Mouse (Mus musculus): ENCODE results near the gene Sav1.

Sav1 gene

DNA sequence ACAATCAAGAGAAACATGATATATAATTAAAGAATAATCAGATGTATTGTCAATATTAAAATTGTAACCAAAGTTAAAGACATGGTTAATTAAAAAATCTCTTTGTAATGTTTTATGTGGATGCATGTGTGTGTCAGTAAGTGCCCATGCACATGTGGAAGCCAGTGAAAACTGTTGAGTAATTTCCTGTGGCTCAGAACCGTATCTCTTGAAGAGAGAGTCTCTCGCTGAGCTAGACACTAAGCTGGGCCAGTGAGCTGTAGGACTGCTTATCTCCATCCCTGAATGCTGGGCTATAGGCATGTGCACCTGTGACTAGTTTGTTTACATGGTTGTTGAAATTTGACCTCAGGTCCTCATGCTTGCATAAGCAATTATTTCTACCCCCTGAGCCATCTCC lies 29.4 kb downstream of the Sav1 start:
- no peak for DNase-seq (ENCODE audit: low spot score)

DNA sequence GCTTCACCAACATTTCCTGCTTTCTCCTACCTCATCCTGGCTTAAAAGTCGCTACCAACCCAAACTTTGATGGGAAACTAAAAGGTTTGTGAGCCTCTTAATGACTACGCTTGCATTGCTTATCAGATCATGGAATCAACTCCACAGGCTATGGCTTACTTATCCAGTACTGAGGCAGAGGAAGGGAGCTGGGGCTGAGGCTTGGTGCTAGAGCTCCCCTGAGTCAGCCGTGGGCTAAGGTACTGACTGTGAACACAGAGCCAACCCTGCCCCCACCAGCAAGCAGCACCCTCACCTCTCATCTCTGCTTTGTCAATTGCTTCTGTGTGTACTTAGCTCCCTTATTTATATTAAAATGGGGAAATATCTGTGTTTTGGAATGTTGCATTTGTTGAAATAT lies 39.3 kb downstream of the Sav1 start:
- DNase-seq (ENCODE audit: low spot score) = no peak

DNA sequence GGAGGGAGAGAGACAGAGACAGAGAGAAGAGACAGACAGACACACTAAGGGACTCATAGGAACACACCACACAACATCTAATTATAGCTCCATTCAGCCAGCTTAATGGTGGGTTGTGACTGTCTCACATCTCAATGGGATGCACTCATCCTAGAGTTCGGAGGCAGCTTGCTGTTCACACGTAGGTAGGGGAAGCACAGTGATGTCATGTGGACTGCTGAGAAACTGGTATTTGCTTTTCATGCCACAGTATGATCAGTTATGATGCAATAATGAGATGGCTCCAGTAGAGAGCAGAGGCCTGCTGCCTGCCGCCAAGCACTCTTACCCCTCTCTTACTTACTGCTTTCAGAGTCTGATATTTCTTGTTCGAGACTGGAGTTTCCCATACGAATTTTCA lies 40.9 kb downstream of the Sav1 start:
- no peak for DNase-seq (ENCODE audit: low spot score)

DNA sequence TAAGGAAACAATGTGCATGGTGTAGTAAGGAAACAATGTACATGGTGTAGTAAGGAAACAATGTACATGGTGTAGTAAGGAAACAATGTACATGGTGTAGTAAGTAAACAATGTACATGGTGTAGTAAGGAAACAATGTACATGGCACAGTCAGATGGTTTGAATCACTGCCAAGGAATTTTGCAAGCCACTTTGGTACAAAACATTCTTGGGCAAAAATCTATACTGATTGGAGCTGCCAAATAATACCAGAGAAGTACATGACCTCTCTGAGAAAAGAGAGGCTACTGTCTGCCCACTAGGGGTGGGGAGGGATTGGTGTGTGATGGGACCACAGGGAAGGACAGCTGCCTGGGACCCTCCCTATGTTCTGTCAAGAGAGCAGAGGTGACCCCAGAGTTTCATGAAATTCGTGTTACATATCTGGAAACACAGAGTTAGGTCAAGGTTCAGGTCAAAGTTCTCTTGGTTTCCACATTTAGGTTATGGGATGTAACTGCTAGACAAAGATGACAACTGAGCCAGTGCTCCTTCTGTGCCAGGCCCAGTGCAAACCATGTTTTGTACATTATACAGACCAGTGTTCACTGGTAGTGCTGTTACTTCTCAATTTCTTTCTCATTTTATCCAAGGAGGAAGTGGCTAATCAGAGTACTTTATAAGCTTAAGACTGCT lies 45.0 kb downstream of the Sav1 start:
- DNase-seq (ENCODE audit: low spot score) = no peak

DNA sequence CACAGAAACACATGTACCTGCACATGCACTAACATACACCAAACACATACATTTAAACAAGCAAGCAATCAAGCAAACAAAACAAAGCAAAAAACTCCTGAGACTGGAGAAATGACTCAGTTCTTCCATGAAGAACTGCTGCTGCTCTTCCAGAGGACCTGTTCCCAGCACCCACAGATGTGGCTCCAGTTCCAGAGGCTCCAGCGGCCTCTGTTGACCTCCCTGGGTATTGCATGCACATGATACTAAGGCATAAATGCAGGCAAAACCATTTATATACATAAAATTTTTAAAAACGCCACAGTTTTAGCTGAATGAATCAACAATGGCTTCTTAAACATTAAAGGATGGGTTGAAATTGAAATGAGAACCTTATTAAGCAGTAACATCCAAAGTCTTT lies 47.5 kb downstream of the Sav1 start:
- no peak for DNase-seq (ENCODE audit: low spot score)

DNA sequence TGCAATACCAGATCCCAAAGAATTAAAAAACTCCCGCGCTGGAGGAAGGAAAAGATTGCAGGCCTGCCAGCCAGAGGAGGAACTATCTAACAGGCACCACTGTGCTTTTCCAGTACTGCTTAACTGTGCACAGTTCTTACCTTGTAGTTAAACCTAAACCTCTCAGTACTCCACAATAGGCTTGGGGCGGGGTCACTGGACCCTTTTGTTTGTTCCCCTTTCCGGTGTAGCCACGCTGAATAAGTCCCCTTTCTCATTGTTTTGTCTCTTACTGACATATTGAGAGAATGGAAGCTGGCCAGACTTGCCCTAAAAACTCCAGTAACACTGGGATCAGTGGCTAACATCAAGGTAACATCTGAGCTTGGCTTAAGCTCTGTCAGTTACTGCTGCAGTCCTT lies 49.1 kb downstream of the Sav1 start:
- no peak for DNase-seq (ENCODE audit: low spot score)

DNA sequence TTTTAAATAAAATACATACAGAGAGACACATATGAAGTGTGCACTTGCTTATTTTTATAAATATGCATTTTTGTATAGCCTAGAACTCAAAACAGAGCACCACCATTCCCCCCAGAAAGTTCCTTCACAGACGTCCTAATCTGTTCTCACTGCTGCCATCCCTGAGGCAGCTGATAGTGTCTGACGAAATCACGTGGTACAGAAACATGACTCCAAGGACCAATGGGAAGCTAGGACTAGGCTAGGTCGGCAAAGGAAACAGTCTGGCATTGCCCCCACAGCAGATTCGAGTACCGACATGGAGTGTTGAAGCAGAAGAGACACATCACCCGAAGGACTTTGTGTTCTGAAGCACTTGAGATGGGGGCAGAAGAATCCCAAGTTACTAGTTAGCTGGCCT lies 60.1 kb downstream of the Sav1 start:
- no peak for DNase-seq (ENCODE audit: low spot score)

DNA sequence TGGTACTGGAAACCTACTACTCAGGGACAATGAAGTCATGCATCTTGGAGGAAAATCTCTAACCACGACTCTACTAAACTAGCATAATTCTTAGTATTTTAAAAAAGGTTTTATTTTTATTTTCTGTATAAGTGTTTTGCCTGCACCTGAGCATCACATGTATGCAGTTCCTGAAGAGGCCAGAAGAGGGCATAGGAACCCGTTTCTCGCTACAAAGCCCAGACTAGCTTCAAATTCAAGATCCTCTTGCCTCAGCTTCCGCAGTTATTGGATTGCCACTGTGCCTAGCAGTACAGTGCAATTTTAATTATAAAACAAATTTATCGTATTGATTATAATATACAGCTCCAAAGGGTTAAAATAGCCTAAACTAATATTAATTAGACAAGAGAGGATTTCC lies 62.8 kb downstream of the Sav1 start:
- DNase-seq (ENCODE audit: low spot score) = no peak

DNA sequence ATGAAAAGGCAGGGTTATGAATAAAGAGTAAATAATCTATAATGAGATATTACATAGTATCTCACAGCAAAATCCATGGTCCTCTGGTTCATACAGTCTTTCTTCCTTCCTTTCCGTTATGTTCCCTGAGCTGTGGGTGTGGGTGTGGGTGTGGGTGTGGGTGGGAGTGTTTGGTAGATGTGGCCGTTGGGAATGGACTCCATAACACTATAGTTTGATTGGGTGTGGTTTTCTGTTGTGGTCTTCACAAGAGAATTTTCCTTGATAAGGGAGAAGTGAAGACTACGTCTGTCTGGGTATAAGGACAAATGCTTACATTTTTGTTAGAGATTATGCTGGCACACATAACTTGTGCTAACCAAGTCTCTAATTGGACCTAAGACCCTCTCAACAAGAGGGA lies 63.2 kb downstream of the Sav1 start:
- no peak for DNase-seq (ENCODE audit: low spot score)

DNA sequence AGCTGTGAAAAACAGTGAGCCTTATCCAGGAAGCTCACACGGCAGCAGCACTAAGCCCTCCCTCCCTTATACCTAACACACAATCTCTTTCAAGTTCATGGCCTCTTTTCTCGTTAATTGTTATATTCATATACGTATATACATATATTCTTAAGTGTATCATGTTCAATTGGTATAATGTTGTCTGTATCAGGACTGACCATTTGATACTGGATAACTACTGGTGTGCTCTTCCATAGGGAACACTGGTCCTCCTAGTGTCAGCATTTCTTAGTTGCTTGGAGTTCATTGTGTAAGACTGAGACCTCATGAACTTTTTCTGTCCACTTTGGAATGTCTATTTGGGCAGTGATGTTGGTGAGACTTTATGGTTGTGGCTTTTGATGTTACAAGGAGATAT lies 63.7 kb downstream of the Sav1 start:
- DNase-seq (ENCODE audit: low spot score) = no peak

DNA sequence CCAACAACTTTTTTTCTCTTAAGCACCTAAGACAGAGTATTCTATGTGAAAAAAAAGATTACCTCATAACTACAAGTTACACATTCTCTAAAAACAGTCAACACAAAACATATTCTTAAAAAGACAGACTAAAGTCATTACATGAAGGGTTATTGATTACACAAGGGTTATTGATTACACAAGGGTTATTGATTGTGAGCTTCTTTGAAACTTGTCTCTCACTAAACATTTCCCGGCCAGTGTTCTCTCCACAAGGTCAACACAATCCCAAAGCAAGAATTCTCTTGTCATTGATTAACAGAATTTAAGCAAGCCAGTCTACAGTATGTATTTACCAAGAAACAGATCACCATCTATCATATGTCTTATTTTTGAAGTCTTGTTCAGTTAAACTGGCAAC lies 64.7 kb downstream of the Sav1 start:
- no peak for DNase-seq (ENCODE audit: low spot score)

DNA sequence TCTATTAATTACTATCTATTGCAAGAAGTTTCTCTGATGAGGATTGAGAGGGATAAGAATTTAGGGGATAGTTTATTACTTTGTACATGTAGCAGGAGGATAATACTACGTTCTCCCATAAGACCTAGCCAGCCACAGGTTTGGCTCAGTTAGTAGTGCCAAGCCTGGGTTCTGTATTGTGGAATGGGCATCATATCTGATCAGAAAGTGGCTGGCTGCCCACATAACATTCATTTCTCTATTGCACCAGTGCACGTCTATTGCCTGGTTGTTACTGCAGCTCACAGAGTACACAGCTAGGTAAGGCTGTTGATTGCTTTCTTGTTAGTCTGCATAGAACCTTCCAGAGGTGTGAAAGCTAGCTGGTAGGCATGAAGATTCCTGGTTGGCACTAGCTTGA lies 68.9 kb downstream of the Sav1 start:
- no peak for DNase-seq (ENCODE audit: low spot score)

All from ovary, postnatal 36 days (tissue).